Mouse (Mus musculus) lung, adult 2 months (tissue): Measurements from ENCODE around the gene Bet1. TPM values are rescaled to one million over a fixed set of nuclear protein-coding genes. Genes with fewer than 3 reads are reported as not detected.

Experiments
- DNase-seq: peaks from one replicate; pipeline ENCODE4 v3.0.0; 2022
- H3K4me1 ChIP-seq: fragments of 200-500 bp; 2 replicates; pipeline ENCODE4 v1.6.1; 2011; ENCODE audit warnings: low read length; ENCODE audit not compliant: control insufficient read depth, insufficient read depth
- H3K4me3 ChIP-seq: fragments of 200-500 bp; replicated peaks from 2 replicates; pipeline ENCODE3; 2011; ENCODE audit warnings: low read depth, mild to moderate bottlenecking, control low read depth, low read length; ENCODE audit errors: extremely low read depth
- CTCF ChIP-seq: fragments of 200-500 bp; IDR thresholded peaks from 2 replicates; pipeline ENCODE4 v1.5.1; 2011; ENCODE audit warnings: mild to moderate bottlenecking, low read length, control low read depth; ENCODE audit not compliant: insufficient read depth
- POLR2A ChIP-seq: fragments of 200-500 bp; IDR thresholded peaks from 2 replicates; pipeline ENCODE4 v1.6.1; 2011; ENCODE audit warnings: low read depth, mild to moderate bottlenecking, control low read depth, low read length, borderline replicate concordance; ENCODE audit errors: extremely low read depth
- WGBS: fragments of 180-500 bp; shearing (Covaris S2); methylation state at CpG from one replicate; pipeline ENCODE4 v1.1.7; 2018; 5-methylcytosine and 5-hydroxymethylcytosine counted together
- polyA plus RNA-seq: library from polyadenylated mRNA; depleted of rRNA; stranded (reverse); fragments of >200 nt; gene quantifications from 2 replicates; pipeline ENCODE4 v1.2.3, GENCODE M21; 2012; rRNA removed

Bet1 gene
- polyA plus RNA-seq, 1 experiment, result 15.8 TPM

- H3K4me1 ChIP-seq, result no peaks in the 10 kb centered on the region
- WGBS, result 70% methylated on average over 1 of the region's 1 CpGs
- no peak for DNase-seq
- TF ChIP-seq POLR2A (no peak), CTCF (no peak)
- H3K4me3 ChIP-seq, result no peak overlapping the region
Measured at GRCm38 (mm10) chr6:4041821-4042220, 45.0 kb downstream of the Bet1 start.

GRCm38 (mm10) chr6:4030956-4031355 is 55.8 kb downstream of the Bet1 start:
- Histone ChIP-seq H3K4me1 (no peaks in the 10 kb centered on the region; the same call in 1 of the 2 replicates), H3K4me3 (no peak overlapping the region)
- 58% methylated on average over 3 of the region's 3 CpGs for WGBS
- DNase-seq, result no peak
- TF ChIP-seq CTCF (no peak), POLR2A (no peak)

Other genes with a start within 250 kb of the Bet1 start
- gene Tfpi2, start 98.1 kb downstream of the Bet1 start, polyA plus RNA-seq, result 1.2 and 1.7 TPM in 2 replicates
- gene Gngt1, start 93.2 kb downstream of the Bet1 start, polyA plus RNA-seq, result not detected in 2 replicates
- 33.3 and 37.2 TPM in 2 replicates for gene Gng11, start 83.1 kb downstream of the Bet1 start, polyA plus RNA-seq